Mouse (Mus musculus) heart, postnatal 10 days (tissue): ENCODE measurements around the gene Ptprh. TPM values are rescaled to one million over a fixed set of nuclear protein-coding genes. Genes with fewer than 3 reads are reported as not detected.
"Not testable (repeated sequence)": the region's sequence is repeated elsewhere in the genome, so short reads cannot be mapped to it uniquely, and the experiment has no call there.

Source experiments
- DNase-seq, 2 experiments: peaks; one replicate each; pipeline ENCODE4 v3.0.0; 2021
- intact Hi-C: fragments of 180-260 bp; cut with DNase I; formaldehyde crosslinking; loops from one replicate; pipeline ENCODE4 v1.15.1; 2025
- total RNA-seq, 2 experiments: library from RNA; stranded (reverse); gene quantifications; 2 replicates each; pipeline ENCODE4 v1.2.3; 2021

Gene Ptprh
- total RNA-seq, 2 experiments from 2014 or later: not detected

DNA sequence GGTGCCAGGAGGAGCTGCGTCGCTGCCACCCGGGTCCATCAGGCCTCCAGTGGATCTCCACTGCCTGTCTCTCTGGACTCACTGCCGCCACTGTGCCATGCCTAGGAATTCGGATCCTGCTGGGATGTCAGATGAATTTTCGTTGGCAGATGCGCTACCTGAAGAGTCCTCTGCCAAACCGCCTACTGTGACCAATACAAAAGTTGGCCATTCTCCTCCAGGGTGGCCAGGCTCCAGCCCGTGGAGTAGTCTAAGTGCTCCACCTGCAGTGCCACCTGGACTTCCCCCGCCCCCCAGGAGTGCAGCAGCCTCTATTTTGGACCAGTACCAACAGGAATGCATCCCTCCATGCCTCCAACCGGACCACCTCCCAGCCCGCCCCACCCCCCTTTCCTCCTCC is 7.7 kb upstream of the Ptprh start:
- DNase-seq: no peak
- intact Hi-C loops: no loop called here

DNA sequence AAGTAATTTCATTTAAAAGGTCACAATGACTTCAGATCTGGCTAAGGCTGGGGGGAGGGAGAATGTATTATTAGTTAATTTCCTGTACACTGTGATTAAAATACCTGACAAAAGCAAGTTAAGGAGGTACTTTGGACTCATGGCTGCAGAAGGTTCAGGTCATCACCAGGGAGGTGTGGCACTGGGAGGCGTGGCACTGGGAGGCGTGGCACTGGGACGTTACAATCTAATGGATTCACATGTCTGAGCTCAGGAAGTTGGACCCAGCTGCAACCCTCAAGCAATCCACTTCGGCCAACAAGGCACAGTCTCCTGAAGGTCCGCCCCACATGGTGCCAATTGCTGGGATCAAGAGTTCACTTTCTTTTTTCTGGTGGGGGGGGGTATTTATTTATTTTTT is 4.2 kb upstream of the Ptprh start:
- intact Hi-C loops: no loop called here
- DNase-seq: no peak

DNA sequence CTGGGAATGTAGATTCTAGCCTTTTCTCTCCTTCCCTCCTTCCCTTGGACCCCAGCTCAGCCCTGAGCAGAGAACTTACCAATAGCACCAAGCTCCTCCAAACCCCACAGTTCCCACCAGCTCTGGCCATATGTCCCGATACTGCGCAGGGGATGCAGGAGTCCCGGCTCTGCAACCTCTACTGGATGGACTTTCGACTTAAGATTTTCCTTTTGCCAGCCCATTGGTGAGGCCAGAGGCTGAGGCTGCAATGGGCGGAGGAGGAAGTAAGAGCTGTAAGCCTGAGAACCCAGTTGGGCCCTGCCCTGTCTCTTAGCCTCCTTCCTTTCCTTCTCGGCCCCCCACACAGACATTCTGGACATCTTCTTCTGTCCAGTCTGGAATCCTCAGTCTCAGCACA is 872 bp downstream of the Ptprh start:
- DNase-seq: no peak
- intact Hi-C loops: no loop called here

- intact Hi-C loops, DNase-seq: not testable (repeated sequence)
These were observed 6.8 kb downstream of the Ptprh start for GRCm38 (mm10) chr7:4597046-4597445.

DNA sequence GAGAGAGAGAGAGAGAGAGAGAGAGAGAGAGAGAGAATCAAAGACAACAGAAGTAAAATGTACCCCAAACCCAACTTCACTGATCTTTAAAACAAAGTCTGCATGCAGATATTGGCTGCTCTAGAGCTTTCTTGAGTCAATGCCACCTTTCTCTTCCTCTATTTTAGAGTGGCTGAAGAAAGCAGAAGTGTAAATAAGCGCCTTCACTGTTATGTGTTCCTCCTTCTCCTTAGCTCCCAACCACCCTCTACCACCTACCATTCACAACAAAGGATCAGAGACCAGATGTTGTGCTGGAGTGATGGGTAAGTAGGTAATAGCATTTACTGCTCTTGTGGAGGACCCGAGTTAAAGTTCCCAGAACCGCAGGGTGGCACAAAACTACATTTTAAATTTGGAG is 22.4 kb downstream of the Ptprh start:
- intact Hi-C loops, DNase-seq: not testable (repeated sequence)

DNA sequence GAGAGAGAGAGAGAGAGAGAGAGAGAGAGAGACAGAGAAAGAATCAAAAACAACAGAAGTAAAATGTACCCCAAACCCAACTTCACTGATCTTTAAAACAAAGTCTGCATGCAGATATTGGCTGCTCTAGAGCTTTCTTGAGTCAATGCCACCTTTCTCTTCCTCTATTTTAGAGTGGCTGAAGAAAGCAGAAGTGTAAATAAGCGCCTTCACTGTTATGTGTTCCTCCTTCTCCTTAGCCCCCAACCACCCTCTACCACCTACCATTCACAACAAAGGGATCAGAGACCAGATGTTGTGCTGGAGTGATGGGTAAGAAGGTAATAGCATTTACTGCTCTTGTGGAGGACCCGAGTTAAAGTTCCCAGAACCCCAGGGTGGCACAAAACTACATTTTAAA is 31.5 kb downstream of the Ptprh start:
- intact Hi-C loops, DNase-seq: not testable (repeated sequence)

GRCm38 (mm10) chr7:4562660-4563059 is 41.2 kb downstream of the Ptprh start:
- no peak for DNase-seq
- intact Hi-C loops: no loop called here

- intact Hi-C loops: loop anchor here (2.0 to 5.0 kb wide), 4 partner anchors 65 to 384 kb away; no protein-coding TSS in a partner anchor
These were observed 46.7 kb downstream of the Ptprh start for GRCm38 (mm10) chr7:4557167-4557560.

DNA sequence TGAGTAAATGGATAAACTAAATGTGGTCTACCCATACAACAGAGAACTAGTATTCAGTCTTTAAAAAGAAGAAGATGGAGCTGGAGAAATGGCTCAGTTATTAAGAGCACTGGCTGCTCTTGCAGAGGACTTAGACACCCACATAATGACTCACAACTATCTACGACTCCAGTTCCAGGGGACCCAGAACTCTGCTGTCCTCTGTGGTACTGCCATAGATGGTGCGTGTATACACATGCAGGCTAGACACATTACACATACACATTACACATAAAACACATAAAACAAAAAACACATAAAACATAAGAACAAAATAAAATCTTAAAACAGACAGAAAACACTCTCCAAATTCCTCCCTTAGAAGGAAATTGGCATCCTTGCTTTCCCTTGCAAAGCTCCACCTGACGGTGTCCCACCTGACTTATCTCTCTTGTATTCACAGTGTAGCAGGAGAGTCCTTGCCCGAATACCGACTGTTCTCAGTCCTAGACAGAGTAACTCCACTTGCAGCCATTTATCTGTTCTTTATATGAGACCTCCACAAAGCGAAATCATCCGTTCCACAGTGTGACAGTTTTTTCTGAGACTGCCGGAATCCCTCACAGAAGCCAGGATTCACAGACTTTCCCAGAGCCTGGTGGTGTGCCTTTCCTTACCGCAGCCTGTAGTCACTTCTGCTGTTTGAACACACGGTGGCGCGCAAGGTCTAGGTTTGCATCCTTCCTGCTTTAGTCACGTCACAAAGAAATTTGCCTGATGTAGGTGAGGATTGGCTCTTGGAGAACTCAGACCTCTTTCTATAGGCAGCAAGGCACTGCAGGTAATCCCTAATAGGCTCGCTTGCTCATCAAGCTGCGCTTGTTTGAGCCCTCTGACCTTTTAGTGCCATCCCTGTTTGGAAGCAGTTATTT is 47.3 kb downstream of the Ptprh start:
- DNase-seq: peak; percentile 73 to 88
- intact Hi-C loops: loop anchor here (2.0 to 5.0 kb wide), 4 partner anchors 66 to 384 kb away; no protein-coding TSS in a partner anchor

More at GRCm38 (mm10) chr7:4557167-4557560, 46.7 kb downstream of the Ptprh start:
- no peak for DNase-seq

GRCm38 (mm10) chr7:4547221-4547641 is 56.6 kb downstream of the Ptprh start, which contains the start of gene Syt5:
Syt5 (minus strand) TSS chr7:4547541.
- intact Hi-C loops: no loop called here
- no peak for DNase-seq

GRCm38 (mm10) chr7:4546591-4547131 is 57.2 kb downstream of the Ptprh start:
- peak; percentile 68 for DNase-seq
- intact Hi-C loops: no loop called here

- DNase-seq: no peak
- intact Hi-C loops: no loop called here
These were observed 57.8 kb downstream of the Ptprh start for GRCm38 (mm10) chr7:4546050-4546449.

GRCm38 (mm10) chr7:4542013-4542412 is 61.8 kb downstream of the Ptprh start:
- intact Hi-C loops: no loop called here
- DNase-seq: no peak

DNA sequence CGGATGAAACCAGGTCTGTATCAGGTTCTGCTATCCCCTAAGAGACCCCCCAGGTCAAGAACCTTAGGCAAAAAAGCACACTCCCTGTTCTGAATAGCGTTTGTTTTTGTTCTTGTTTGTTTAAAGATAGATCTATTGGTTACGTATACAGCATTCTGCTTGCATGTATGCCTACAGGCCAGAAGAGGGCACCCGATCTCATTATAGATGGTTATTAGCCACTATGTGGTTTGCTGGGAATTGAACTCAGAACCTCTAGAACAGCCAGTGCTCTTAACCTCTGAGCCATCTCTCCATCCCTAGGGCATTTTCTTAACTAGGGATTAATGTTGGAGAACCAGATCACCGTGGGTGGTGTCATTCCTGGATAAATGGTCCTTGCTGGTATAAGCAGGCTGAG is 62.5 kb downstream of the Ptprh start:
- DNase-seq: no peak
- intact Hi-C loops: no loop called here

- no peak for DNase-seq
- intact Hi-C loops: no loop called here
These were observed 64.8 kb downstream of the Ptprh start for GRCm38 (mm10) chr7:4539019-4539418.

DNA sequence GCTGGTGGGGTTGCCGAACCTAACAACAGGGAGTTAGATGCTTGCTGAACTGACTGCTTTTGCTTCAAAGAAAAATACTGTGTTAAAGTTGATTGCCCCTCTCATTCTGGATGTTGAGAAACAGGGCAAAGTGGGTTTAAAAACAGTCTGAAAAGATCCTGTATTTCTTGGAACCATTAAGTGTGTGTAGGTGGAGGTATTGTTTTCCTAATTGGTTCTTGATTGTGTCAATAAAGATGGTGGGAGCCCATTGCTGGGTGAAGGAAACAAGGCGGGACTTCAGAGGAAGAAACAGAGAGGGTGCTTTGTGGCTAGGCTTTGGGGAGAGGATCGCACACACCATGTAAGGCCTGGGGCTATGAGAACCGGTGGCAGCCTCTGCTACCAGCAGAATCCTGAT is 66.7 kb downstream of the Ptprh start:
- intact Hi-C loops: no loop called here

DNA sequence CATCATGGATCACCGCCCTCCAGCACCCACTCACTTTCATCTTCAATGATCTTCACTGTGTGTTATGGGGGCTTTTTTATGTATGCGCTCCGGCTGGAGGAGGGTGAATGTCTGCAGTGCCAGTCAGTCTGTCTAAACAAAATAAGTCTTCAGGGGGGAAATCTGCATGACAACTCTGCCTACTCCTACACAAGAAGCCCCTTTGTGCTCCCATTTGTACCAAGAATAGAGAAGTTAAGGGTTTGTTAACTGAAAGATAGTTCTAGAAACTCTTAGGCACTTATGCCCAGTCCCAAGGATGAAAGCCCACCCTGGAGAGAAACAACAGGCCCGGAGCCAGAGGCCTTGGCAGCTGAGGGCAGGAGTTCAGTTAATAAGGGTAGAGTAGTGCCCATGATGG is 67.5 kb downstream of the Ptprh start:
- no peak for DNase-seq
- intact Hi-C loops: no loop called here

More for the DNA sequence above, 66.7 kb downstream of the Ptprh start:
- DNase-seq: no peak

DNA sequence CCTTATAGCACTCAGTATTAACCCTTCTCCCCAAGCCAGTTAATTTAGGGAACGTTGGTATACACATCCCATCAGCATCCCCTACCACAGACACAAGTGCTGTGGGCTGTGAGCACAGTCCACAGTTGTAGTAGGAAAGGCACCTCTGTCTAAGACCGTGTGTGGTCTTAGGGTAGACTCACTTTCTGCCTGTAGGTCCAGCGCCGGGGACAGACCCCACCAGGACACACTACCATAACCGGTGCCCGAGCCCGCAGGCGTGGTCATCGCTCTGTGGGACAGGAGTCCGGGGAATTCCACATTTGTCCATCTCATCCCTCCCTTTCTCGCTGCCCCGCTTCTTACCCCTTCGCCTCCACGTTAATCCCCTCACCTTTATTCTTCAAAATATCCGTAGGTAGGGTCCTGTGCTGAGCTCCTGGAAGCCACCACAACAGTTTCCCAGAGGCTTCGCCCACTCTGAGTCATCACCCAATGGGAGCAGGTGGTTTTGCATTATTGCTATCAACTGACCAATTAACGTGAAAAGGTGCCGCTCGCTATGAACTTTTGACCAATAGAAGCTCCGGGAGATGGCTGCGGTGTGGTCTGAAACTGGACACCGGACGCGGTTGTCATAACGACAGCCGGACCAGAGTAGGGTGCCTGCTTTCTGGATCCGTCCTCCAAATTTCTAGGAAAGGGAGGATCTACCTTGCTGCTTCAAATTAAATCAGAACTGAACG is 71.7 kb downstream of the Ptprh start, which contains the start of gene Dnaaf3:
Gene Dnaaf3 (minus strand): TSS at position 449 of the 725 bp plus-strand sequence.
- intact Hi-C loops: no loop called here
- DNase-seq: peak; percentile 81 to 82

GRCm38 (mm10) chr7:4530166-4530565 is 73.7 kb downstream of the Ptprh start:
- intact Hi-C loops, DNase-seq: not testable (repeated sequence)

DNA sequence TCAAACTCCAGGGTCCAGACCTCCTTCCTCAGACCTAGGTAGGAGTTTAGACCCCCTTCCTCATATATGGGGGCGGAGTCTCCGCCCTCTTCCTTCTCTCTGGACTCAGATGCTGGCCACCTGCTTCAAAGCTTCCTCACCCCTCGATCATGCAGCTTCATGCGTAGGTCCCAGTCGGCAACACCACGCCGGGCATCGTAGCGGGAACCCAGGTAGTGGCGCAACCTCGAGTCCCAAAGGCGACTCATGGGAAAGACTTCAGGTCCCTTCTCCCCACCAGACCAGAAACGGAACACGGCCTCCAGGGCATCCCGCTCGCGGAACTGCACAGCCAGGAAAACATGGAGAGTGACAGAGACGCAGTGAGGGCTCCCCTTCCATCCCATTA is 76.5 kb downstream of the Ptprh start:
- intact Hi-C loops: loop anchor here (10.0 kb wide), 1 partner anchor 232 kb away; no protein-coding TSS in a partner anchor
- DNase-seq: no peak
